Mouse (Mus musculus) midbrain, embryonic 14.5 days (tissue): Measurements from ENCODE around the gene Rps29. TPM values are rescaled to one million over a fixed set of nuclear protein-coding genes. Genes with fewer than 3 reads are reported as not detected.
A peak's percentile ranks its signal among the peaks of the same experiment; 100 is the strongest.

Source experiments
- ATAC-seq: fragments of 200-750 bp; cut with Nextera tagmentation; 2 replicates; pipeline ENCODE4 v1.8.0; 2017; ENCODE audit warnings: moderate number of reproducible peaks, moderate library complexity; ENCODE audit not compliant: low FRiP score, low TSS enrichment
- DNase-seq: peaks from one replicate; pipeline ENCODE4 v3.0.0-alpha.2; 2015
- H3K27ac ChIP-seq: fragments of 300-500 bp; sonication (generic); replicated peaks from 2 replicates; pipeline ENCODE4 v1.5.1; 2014; ENCODE audit warnings: mild to moderate bottlenecking, low read depth, low read length, moderate library complexity
- H3K27me3 ChIP-seq: fragments of 300-500 bp; sonication (generic); 2 replicates; pipeline ENCODE4 v1.6.1; 2014; ENCODE audit warnings: low read length, control low read depth, mixed read lengths; ENCODE audit not compliant: control insufficient read depth, insufficient read depth
- H3K36me3 ChIP-seq: fragments of 300-500 bp; sonication (generic); 2 replicates; pipeline ENCODE4 v1.6.1; 2014; ENCODE audit warnings: low read length, control low read depth; ENCODE audit not compliant: control insufficient read depth, insufficient read depth
- H3K4me1 ChIP-seq: fragments of 300-500 bp; sonication (generic); 2 replicates; pipeline ENCODE4 v1.6.1; 2014; ENCODE audit warnings: mild to moderate bottlenecking, antibody characterized with exemption, low read length, control low read depth; ENCODE audit not compliant: control insufficient read depth, insufficient read depth
- H3K4me2 ChIP-seq: fragments of 300-500 bp; sonication (generic); 2 replicates; pipeline ENCODE4 v1.6.1; 2014; ENCODE audit warnings: mild to moderate bottlenecking, low read length, moderate library complexity
- H3K4me3 ChIP-seq: fragments of 300-500 bp; sonication (generic); replicated peaks from 2 replicates; pipeline ENCODE4 v1.5.1; 2014; ENCODE audit warnings: low read depth, low read length
- H3K9ac ChIP-seq: fragments of 300-500 bp; sonication (generic); replicated peaks from 2 replicates; pipeline ENCODE4 v1.6.1; 2014; ENCODE audit warnings: mild to moderate bottlenecking, low read length, moderate library complexity
- H3K9me3 ChIP-seq: fragments of 300-500 bp; sonication (generic); 2 replicates; pipeline ENCODE4 v1.6.1; 2016; ENCODE audit warnings: low read length, control low read depth, mixed read lengths; ENCODE audit not compliant: control insufficient read depth
- WGBS: fragments of 180-500 bp; shearing (Covaris S2); extraction: QIAGEN DNeasy Blood & Tissue Kit; methylation state at CpG from one replicate; pipeline ENCODE4 v1.1.7; 2014; 5-methylcytosine and 5-hydroxymethylcytosine counted together
- polyA plus RNA-seq: library from polyadenylated mRNA; unstranded; fragments of >200 nt; fragmentation: Nextera tagmentation; extraction: Ambion mirVana; gene quantifications from 2 replicates; pipeline ENCODE4 v1.2.1, GENCODE M21; 2014

The Rps29 gene
- polyA plus RNA-seq, 1 experiment from 2014 or later: 1,138 TPM

DNA sequence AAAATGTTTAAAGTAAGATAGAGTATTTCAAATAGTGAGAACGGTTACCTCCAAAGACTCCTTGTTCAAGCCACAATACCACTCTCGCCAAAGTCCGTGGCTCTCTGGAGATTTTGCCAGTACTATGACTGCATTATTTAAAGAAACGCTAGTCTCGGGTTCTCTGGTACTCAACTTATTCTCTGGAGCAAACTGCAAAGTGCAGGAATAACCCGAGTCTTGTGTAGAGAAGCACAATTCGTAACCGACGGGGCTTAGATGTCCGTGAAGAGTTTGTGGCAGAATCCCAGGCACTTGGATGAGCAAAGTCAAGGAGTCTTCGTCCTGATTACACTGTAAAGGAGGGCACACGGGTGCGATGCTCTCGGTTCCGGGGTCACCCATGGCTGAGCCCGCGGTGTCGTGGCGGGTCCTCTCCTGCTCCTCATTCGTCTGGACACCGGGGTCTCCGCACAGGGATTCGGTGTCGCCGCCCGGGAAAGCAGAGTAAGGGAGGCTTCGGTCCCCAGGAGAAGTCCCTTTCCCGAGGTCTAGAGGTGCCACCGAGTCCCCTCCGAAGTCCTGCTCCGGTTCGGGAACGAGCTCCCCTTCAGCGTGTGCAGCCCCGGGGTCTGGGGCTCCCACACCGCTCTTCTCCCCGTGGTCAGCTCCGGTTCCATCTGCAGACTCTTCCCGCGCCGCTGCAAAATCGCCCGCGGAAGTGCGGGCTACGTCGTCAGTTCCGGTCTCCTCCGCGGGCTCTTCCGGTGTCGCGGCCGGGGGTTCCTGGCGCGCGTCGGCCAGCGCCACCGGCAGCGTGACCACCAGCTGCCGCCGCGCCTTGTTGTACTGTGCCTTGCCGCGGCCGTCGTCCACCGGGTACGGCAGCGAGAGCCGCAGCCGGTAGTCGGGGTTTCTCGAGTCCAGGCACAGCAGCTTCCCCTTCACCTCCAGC, 37.7 kb upstream of the Rps29 start, which contains the start of gene Gm49383:
TSS of gene Gm49383 (minus strand) at position 661 of the 934 bp plus-strand sequence.
- Histone ChIP-seq H3K4me1 (peaks cover 21% of the 10 kb centered on the region), H3K27me3 (no peaks in the 10 kb centered on the region), H3K36me3 (peaks cover 4% of the 10 kb centered on the region), H3K4me2 (peak within 1 kb of the TSS; percentile 95), H3K9me3 (no peaks in the 10 kb centered on the region), H3K27ac (peak within 1 kb of the TSS; percentile 93), H3K4me3 (peak within 1 kb of the TSS; percentile 95), H3K9ac (peak within 1 kb of the TSS; percentile 82)
- DNase-seq (peak; percentile 93), ATAC-seq (peak; percentile 87)
- WGBS: under 1% methylated on average over 75 of the region's 75 CpGs

DNA sequence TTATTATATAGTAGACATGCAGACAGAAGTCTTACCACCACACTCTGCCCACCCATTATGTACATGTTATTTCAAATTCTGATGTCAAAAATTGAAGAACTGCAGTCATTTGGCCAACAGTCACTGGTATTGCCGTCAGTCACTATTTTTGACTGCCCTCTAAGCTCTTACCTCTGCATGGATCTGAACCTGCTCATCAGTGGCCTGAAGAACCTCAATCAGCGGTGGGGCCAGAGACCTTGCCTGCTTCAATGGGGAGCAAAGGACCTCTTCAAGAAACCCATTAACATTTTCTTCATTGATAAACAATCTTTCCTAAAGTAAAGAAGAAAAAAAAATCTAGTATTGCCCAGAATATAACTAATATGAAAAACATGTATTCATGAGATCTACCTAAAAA, 33.7 kb upstream of the Rps29 start:
- DNase-seq (no peak), ATAC-seq (no peak)
- Histone ChIP-seq H3K27ac (no peak overlapping the region), H3K36me3 (peaks cover 21% of the 10 kb centered on the region), H3K4me1 (peaks cover 13% of the 10 kb centered on the region), H3K4me3 (no peak overlapping the region), H3K9me3 (no peaks in the 10 kb centered on the region), H3K9ac (no peak overlapping the region), H3K27me3 (no peaks in the 10 kb centered on the region), H3K4me2 (no peak overlapping the region)
- WGBS: 92% methylated on average over 2 of the region's 2 CpGs

DNA sequence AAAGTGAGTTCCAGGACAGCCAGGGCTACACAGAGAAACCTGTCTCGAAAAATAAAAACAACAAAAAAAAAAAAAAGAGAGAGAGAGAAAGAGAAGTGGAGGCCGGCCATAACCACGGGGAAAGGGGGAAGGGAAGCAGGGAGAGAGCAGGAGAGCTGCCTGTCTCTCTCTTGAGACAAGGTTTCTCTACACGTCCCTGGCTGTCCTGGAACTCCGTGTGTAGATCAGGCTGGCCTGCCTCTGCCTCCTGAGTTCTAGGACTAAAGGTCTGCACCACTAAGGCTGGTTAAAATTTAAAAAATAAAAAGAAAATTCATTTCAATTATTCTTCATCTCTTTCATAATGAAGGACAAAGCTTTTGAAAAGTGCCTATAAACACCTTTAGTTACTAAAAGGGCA, 32.4 kb upstream of the Rps29 start:
- no peaks in the 10 kb centered on the region for H3K9me3 ChIP-seq
- H3K36me3 ChIP-seq: peaks cover 21% of the 10 kb centered on the region
- ATAC-seq (no peak), DNase-seq (no peak)
- no peaks in the 10 kb centered on the region for H3K27me3 ChIP-seq
- WGBS: 95% methylated on average over 5 of the region's 5 CpGs
- H3K27ac ChIP-seq: no peak overlapping the region
- H3K4me2 ChIP-seq: no peak overlapping the region
- H3K4me1 ChIP-seq: peaks cover 14% of the 10 kb centered on the region
- H3K9ac ChIP-seq: no peak overlapping the region
- no peak overlapping the region for H3K4me3 ChIP-seq

DNA sequence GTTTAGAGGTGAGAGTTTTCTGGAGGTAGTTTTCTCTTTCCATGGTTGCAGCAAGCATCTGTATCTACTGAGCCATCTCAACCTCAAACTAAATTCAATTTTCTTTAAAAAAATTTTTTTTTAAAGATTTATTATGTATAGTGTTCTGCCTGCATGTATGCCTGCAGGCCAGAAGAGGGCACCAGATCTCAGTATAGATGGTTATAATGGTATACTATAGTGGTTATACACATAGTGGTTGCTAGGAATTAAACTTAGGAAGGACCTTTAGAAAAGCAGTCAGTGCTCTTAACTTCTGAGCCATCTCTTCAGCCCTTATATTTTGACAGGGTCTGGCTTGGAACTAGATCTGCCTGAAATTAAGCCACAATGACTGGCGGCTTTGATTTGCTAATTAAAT, 31.5 kb upstream of the Rps29 start:
- H3K36me3 ChIP-seq: peaks cover 21% of the 10 kb centered on the region
- peak; percentile 26 for DNase-seq
- H3K27ac ChIP-seq: no peak overlapping the region
- ATAC-seq: no peak
- H3K4me2 ChIP-seq: no peak overlapping the region
- H3K4me3 ChIP-seq: no peak overlapping the region
- no peaks in the 10 kb centered on the region for H3K9me3 ChIP-seq
- peaks cover 9% of the 10 kb centered on the region for H3K4me1 ChIP-seq
- 98% methylated on average over 1 of the region's 1 CpGs for WGBS
- H3K9ac ChIP-seq: no peak overlapping the region
- H3K27me3 ChIP-seq: no peaks in the 10 kb centered on the region

GRCm38 (mm10) chr12:69190074-69190473, 31.1 kb upstream of the Rps29 start:
- Histone ChIP-seq H3K9ac (no peak overlapping the region), H3K9me3 (no peaks in the 10 kb centered on the region), H3K4me1 (peaks cover 10% of the 10 kb centered on the region), H3K36me3 (peaks cover 21% of the 10 kb centered on the region), H3K4me2 (no peak overlapping the region), H3K27ac (no peak overlapping the region), H3K4me3 (no peak overlapping the region), H3K27me3 (no peaks in the 10 kb centered on the region)
- ATAC-seq: no peak
- 94% methylated on average over 9 of the region's 9 CpGs for WGBS
- no peak for DNase-seq

DNA sequence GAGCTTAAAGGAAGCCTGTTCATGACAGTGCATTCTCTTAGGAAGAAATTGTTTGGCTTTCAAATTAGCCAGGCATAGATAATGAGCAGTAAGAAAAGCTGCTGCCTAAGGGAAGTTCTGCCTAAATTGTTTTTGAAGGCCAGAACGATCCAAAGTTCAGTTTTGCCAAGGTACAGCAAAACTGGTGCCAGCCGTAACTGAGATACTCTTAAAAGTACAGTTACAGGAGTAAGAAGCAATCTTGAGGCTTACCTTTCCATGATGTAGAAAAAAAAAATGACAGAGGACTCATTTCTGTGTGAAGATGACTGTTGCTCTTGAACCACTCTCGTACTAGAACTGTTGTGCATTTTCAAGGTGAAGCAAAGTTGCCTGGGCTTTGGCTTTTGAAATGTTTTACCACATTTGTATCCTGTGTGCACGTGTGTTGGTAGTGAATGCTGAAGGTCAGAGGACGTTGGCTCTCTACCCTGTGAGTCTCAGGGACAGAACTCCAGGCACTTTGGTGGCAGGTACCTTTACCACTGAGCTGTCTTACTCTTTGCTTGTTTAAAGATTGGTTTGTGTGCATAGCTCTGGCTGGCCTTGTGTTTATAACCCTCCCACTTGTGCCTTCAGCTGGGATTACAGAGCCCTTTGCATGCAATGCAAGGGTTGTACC, 28.0 kb upstream of the Rps29 start:
- H3K27me3 ChIP-seq: no peaks in the 10 kb centered on the region
- peaks cover 16% of the 10 kb centered on the region for H3K4me1 ChIP-seq
- H3K27ac ChIP-seq: no peak overlapping the region
- WGBS: 75% methylated on average over 5 of the region's 5 CpGs
- peak overlapping the region; percentile 13; the same call in 1 of the 2 replicates for H3K4me2 ChIP-seq
- no peaks in the 10 kb centered on the region for H3K9me3 ChIP-seq
- no peak for DNase-seq
- peaks cover 26% of the 10 kb centered on the region for H3K36me3 ChIP-seq
- H3K4me3 ChIP-seq: no peak overlapping the region
- no peak overlapping the region for H3K9ac ChIP-seq
- ATAC-seq: no peak

- no peak overlapping the region for H3K27ac ChIP-seq
- H3K9me3 ChIP-seq: no peaks in the 10 kb centered on the region
- peaks cover 16% of the 10 kb centered on the region for H3K4me1 ChIP-seq
- DNase-seq (no peak), ATAC-seq (no peak)
- WGBS: 80% methylated on average over 7 of the region's 7 CpGs
- H3K4me3 ChIP-seq: peak overlapping the region; percentile 87
- peak overlapping the region; percentile 95 for H3K4me2 ChIP-seq
- H3K27me3 ChIP-seq: no peaks in the 10 kb centered on the region
- H3K9ac ChIP-seq: peak overlapping the region; percentile 88
- peaks cover 30% of the 10 kb centered on the region for H3K36me3 ChIP-seq
Observed at GRCm38 (mm10) chr12:69185371-69185770, 26.4 kb upstream of the Rps29 start.

DNA sequence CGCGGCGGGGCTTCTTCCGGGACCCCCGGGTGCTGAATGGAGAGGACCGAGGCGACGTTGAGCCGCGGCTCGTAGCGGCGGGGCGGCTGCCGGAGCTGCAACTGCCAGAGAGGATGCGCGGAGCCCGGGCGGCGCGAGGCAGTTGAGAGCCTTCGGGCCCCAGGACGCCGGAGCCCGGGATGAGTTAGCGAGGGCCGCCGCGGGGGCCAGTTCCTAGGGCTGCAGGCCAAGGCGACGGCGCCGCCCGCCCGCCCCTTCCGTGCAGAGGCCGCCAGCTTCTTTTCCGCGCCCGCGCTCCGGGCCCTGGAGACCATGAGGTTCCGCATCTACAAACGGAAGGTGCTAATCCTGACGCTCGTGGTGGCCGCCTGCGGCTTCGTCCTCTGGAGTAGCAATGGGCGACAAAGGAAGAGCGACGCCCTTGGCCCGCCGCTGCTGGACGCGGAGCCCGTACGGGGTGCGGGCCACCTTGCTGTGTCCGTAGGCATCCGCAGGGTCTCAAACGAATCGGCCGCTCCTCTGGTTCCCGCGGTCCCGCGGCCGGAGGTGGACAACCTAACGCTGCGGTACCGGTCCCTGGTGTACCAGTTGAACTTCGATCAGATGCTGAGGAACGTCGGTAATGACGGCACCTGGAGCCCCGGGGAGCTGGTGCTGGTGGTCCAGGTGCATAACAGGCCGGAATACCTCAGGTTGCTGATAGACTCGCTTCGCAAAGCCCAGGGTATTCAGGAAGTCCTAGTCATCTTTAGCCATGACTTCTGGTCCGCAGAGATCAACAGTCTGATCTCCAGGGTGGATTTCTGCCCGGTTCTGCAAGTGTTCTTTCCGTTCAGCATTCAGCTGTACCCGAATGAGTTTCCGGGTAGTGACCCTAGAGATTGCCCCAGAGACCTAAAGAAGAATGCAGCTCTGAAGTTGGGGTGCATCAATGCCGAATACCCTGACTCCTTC, 25.6 kb upstream of the Rps29 start:
- ATAC-seq (peak; percentile 61), DNase-seq (peak; percentile 72)
- Histone ChIP-seq H3K36me3 (peaks cover 22% of the 10 kb centered on the region), H3K27me3 (no peaks in the 10 kb centered on the region), H3K27ac (peak overlapping the region; percentile 91), H3K9me3 (no peaks in the 10 kb centered on the region), H3K4me2 (peak overlapping the region; percentile 95), H3K4me3 (peak overlapping the region; percentile 87), H3K9ac (peak overlapping the region; percentile 88), H3K4me1 (peaks cover 16% of the 10 kb centered on the region)
- WGBS: 2% methylated on average over 85 of the region's 86 CpGs
